Mouse (Mus musculus) E14TG2a.4 (cell line): Measurements from ENCODE around the gene Sod2.

Experiments used
- CTCF ChIP-seq: conservative IDR thresholded peaks from 2 replicates; pipeline ENCODE4 v1.5.1; 2014; ENCODE audit warnings: low read length
- NANOG ChIP-seq: IDR thresholded peaks from 2 replicates; pipeline ENCODE4 v1.6.1; 2014; ENCODE audit warnings: borderline replicate concordance, low read length, mixed read lengths
- POU5F1 ChIP-seq: IDR thresholded peaks from 2 replicates; pipeline ENCODE4 v1.6.1; 2014; ENCODE audit warnings: low read length, borderline replicate concordance

DNA sequence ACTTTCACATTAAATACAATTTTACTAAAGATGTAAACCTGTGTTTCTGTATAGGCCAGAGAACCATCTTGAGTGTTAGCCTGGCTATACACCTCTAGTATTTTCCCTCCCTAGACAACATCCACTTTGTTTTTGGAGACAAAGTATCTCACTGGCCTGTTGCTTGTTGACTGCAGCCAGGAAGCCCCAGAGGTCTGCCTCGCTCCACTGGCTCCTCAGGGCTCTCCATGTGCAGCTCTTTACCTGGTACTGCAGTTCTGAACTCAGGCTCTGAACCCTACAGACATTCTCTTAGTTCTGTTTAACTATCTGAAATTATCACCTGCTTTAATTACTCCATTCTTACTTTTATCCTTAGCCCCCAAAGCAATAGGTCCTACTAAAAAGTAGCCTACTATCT is 28.1 kb upstream of the Sod2 start:
- TF ChIP-seq CTCF (no peak), POU5F1 (no peak), NANOG (no peak)
